In the genomic region with DNA sequence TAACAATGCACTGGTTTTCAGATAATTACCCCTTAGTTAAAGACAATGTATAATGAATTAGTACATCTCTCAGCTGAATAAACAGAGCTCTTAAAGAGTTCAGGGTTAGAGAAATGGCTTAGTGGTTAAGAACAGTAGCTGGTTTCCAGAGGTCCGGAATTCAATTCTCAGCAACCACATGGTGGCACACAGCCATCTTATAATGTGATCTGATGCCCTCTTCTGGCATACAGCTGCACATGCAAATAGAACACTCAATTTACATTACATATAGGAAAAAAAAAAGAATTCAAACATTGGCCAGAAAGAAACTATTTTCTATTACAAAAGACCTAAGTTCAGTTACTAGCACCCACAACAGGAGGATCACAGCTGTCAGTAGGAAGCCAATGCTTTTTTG, we compare ENCODE assay signal across 15 mouse cellular contexts. TPM values are rescaled to one million over a fixed set of nuclear protein-coding genes. Genes with fewer than 3 reads are reported as not detected.
DNase-seq lines count a peak whose midpoint lies in the region; ATAC-seq and TF ChIP-seq lines count a peak whose summit lies in the region.
"Had no signal": no experiment of that assay in that cellular context is flagged by ENCODE, and none has a peak within 500 bp of the region (broad histone marks: within the 10 kb centered on the region; RNA-seq: fewer than 3 reads in every experiment).

No protein-coding gene starts in this region.

- no peaks in the 10 kb centered on the region for H3K27me3 ChIP-seq in intestine, postnatal 0 days (replicated peaks; ENCODE audit: control insufficient read depth, insufficient read depth, low read length)
- no peaks in the 10 kb centered on the region for H3K27me3 ChIP-seq in intestine, embryonic 15.5 days (replicated peaks)
- H3K27me3 ChIP-seq in midbrain, embryonic 14.5 days (ENCODE audit: control insufficient read depth, insufficient read depth, low read length) = no peaks in the 10 kb centered on the region
- no peaks in the 10 kb centered on the region for H3K27me3 ChIP-seq in midbrain, embryonic 10.5 days (ENCODE audit: low read depth, poor library complexity, severe bottlenecking)
- no peaks in the 10 kb centered on the region for H3K27me3 ChIP-seq in stomach, postnatal 0 days (ENCODE audit: control insufficient read depth, insufficient read depth, low read length)
- H3K27me3 ChIP-seq: embryonic facial prominence, embryonic 15.5 days; hindbrain, embryonic 12.5 days; lung, embryonic 15.5 days had no signal

- H3K4me2 ChIP-seq in intestine, postnatal 0 days (replicated peaks; ENCODE audit: low read depth) = no peak overlapping the region
- no peak overlapping the region for H3K4me2 ChIP-seq in intestine, embryonic 15.5 days (replicated peaks)
- no peak overlapping the region for H3K4me2 ChIP-seq in midbrain, embryonic 14.5 days (ENCODE audit: low read length)
- H3K4me2 ChIP-seq in stomach, postnatal 0 days (replicated peaks; ENCODE audit: low read depth) = no peak overlapping the region
- H3K4me2 ChIP-seq: embryonic facial prominence, embryonic 15.5 days; hindbrain, embryonic 12.5 days; lung, embryonic 15.5 days had no signal

- no peaks in the 10 kb centered on the region for H3K4me1 ChIP-seq in intestine, postnatal 0 days (replicated peaks; ENCODE audit: control insufficient read depth, insufficient read depth, low read length)
- H3K4me1 ChIP-seq in intestine, embryonic 15.5 days (replicated peaks) = no peaks in the 10 kb centered on the region; the same call in 1 of the 2 replicates
- H3K4me1 ChIP-seq in midbrain, embryonic 14.5 days (ENCODE audit: control insufficient read depth, insufficient read depth, low read length) = no peaks in the 10 kb centered on the region; the same call in 1 of the 2 replicates
- H3K4me1 ChIP-seq in midbrain, embryonic 10.5 days = peaks cover 14% of the 10 kb centered on the region
- no peaks in the 10 kb centered on the region for H3K4me1 ChIP-seq in stomach, postnatal 0 days (replicated peaks; ENCODE audit: control insufficient read depth, insufficient read depth)

- 72% methylated on average over 1 of the region's 1 CpGs for WGBS in intestine, postnatal 0 days
- WGBS in intestine, embryonic 15.5 days = 67% methylated on average over 1 of the region's 1 CpGs
- 68% methylated on average over 1 of the region's 1 CpGs for WGBS in midbrain, embryonic 14.5 days
- WGBS in midbrain, embryonic 10.5 days = 80% methylated on average over 1 of the region's 1 CpGs
- WGBS in stomach, postnatal 0 days = 47% methylated on average over 1 of the region's 1 CpGs

- peaks cover 14% of the 10 kb centered on the region for H3K36me3 ChIP-seq in intestine, postnatal 0 days (ENCODE audit: control insufficient read depth, insufficient read depth)
- peaks cover 4% of the 10 kb centered on the region; the same call in 1 of the 2 replicates for H3K36me3 ChIP-seq in intestine, embryonic 15.5 days
- H3K36me3 ChIP-seq in midbrain, embryonic 14.5 days (ENCODE audit: control insufficient read depth, insufficient read depth, low read length) = peaks cover 22% of the 10 kb centered on the region
- H3K36me3 ChIP-seq in midbrain, embryonic 10.5 days = peaks cover 91% of the 10 kb centered on the region
- no peaks in the 10 kb centered on the region for H3K36me3 ChIP-seq in stomach, postnatal 0 days (ENCODE audit: control insufficient read depth, insufficient read depth, low read length)

- no peak overlapping the region for H3K9ac ChIP-seq in intestine, postnatal 0 days (ENCODE audit: low read depth, low read length)
- H3K9ac ChIP-seq in intestine, embryonic 15.5 days = no peak overlapping the region
- no peak overlapping the region for H3K9ac ChIP-seq in midbrain, embryonic 14.5 days (replicated peaks; ENCODE audit: low read length)
- no peak overlapping the region for H3K9ac ChIP-seq in stomach, postnatal 0 days (ENCODE audit: low read length)
- H3K9ac ChIP-seq: embryonic facial prominence, embryonic 15.5 days; hindbrain, embryonic 12.5 days; lung, embryonic 15.5 days had no signal

- H3K27ac ChIP-seq in intestine, postnatal 0 days (ENCODE audit: low read depth, low read length) = no peak overlapping the region
- H3K27ac ChIP-seq in intestine, embryonic 15.5 days = no peak overlapping the region
- no peak overlapping the region for H3K27ac ChIP-seq in midbrain, embryonic 14.5 days (replicated peaks; ENCODE audit: low read depth, low read length)
- H3K27ac ChIP-seq in midbrain, embryonic 10.5 days (replicated peaks) = no peak overlapping the region
- no peak overlapping the region for H3K27ac ChIP-seq in stomach, postnatal 0 days (replicated peaks)
- H3K27ac ChIP-seq: embryonic facial prominence, embryonic 15.5 days; heart, embryonic 10.5 days; hindbrain, embryonic 12.5 days; lung, embryonic 15.5 days had no signal

- TF ChIP-seq EP300 in stomach, postnatal 0 days (optimal IDR thresholded peaks at IDR 0.05) = no peak

- peak; percentile 18 for DNase-seq in midbrain, embryonic 14.5 days
- DNase-seq in midbrain, embryonic 10.5 days (ENCODE audit: low spot score) = no peak
- DNase-seq in R1 (ENCODE audit: low read depth, low spot score) = peak; percentile 73
- no peak for DNase-seq in stomach, postnatal 0 days (ENCODE audit: low spot score)
- DNase-seq in right cerebral cortex, postnatal 14 days = no peak
- no peak for DNase-seq in left cerebral cortex, adult 9 months (ENCODE audit: low spot score in 2 of 2)
- DNase-seq: adrenal gland, postnatal 36 days; cerebellum, adult 9-11 months; thymus, postnatal 25 days had no signal

- TF ChIP-seq CTCF in intestine, postnatal 0 days (IDR thresholded peaks at IDR 0.05; ENCODE audit: low read depth) = peak; percentile 64
- peak; percentile 63 for TF ChIP-seq CTCF in stomach, postnatal 0 days (IDR thresholded peaks at IDR 0.05; ENCODE audit: low read depth)

- ATAC-seq in intestine, postnatal 0 days = no peak
- no peak for ATAC-seq in intestine, embryonic 15.5 days
- no peak for ATAC-seq in midbrain, embryonic 14.5 days (ENCODE audit: low FRiP score, low TSS enrichment)
- ATAC-seq in stomach, postnatal 0 days (ENCODE audit: low FRiP score, low TSS enrichment) = no peak

- H3K4me3 ChIP-seq in intestine, postnatal 0 days (ENCODE audit: low read depth, low read length) = no peak overlapping the region
- H3K4me3 ChIP-seq in intestine, embryonic 15.5 days (replicated peaks) = no peak overlapping the region
- H3K4me3 ChIP-seq in midbrain, embryonic 14.5 days (replicated peaks; ENCODE audit: low read depth, low read length) = no peak overlapping the region
- no peak overlapping the region for H3K4me3 ChIP-seq in midbrain, embryonic 10.5 days
- no peak overlapping the region for H3K4me3 ChIP-seq in stomach, postnatal 0 days (ENCODE audit: low read depth, low read length)
- H3K4me3 ChIP-seq: embryonic facial prominence, embryonic 15.5 days; heart, embryonic 10.5 days; hindbrain, embryonic 12.5 days; lung, embryonic 15.5 days had no signal

- no peaks in the 10 kb centered on the region for H3K9me3 ChIP-seq in intestine, postnatal 0 days (ENCODE audit: control insufficient read depth)
- H3K9me3 ChIP-seq in intestine, embryonic 15.5 days = no peaks in the 10 kb centered on the region
- H3K9me3 ChIP-seq in midbrain, embryonic 14.5 days (ENCODE audit: control insufficient read depth, low read length) = no peaks in the 10 kb centered on the region
- H3K9me3 ChIP-seq in midbrain, embryonic 10.5 days (replicated peaks) = no peaks in the 10 kb centered on the region
- H3K9me3 ChIP-seq in stomach, postnatal 0 days (ENCODE audit: control insufficient read depth, low read length) = no peaks in the 10 kb centered on the region
- H3K9me3 ChIP-seq: embryonic facial prominence, embryonic 15.5 days; heart, embryonic 10.5 days; hindbrain, embryonic 12.5 days; lung, embryonic 15.5 days had no signal

RNA-seq across cellular contexts. Expression of a gene that starts 7.7 kb away (rescaled TPM):
- 39.3 and 41.6 TPM in 2 replicates for polyA plus RNA-seq in intestine, postnatal 0 days (2015; fragmentation: Nextera tagmentation; extraction: Ambion mirVana)
- polyA plus RNA-seq in intestine, embryonic 15.5 days (2015; fragmentation: Nextera tagmentation; extraction: Ambion mirVana) = 92.8 and 101 TPM in 2 replicates
- 73.9 and 76.4 TPM in 2 replicates for polyA plus RNA-seq in midbrain, embryonic 14.5 days (2014; fragmentation: Nextera tagmentation; extraction: Ambion mirVana)
- polyA plus RNA-seq in midbrain, embryonic 10.5 days (2016; fragmentation: Nextera tagmentation; extraction: Ambion mirVana) = 193 and 198 TPM in 2 replicates
- polyA plus RNA-seq in stomach, postnatal 0 days (2015; fragmentation: Nextera tagmentation; extraction: Ambion mirVana) = 30.5 and 38.7 TPM in 2 replicates

RNA-seq across cellular contexts. Expression of a gene that starts 19.2 kb away (rescaled TPM):
- 12.0 and 15.0 TPM in 2 replicates for polyA plus RNA-seq in intestine, postnatal 0 days (2015; fragmentation: Nextera tagmentation; extraction: Ambion mirVana)
- polyA plus RNA-seq in intestine, embryonic 15.5 days (2015; fragmentation: Nextera tagmentation; extraction: Ambion mirVana) = 14.4 and 14.6 TPM in 2 replicates
- 25.8 and 29.6 TPM in 2 replicates for polyA plus RNA-seq in midbrain, embryonic 14.5 days (2014; fragmentation: Nextera tagmentation; extraction: Ambion mirVana)
- polyA plus RNA-seq in midbrain, embryonic 10.5 days (2016; fragmentation: Nextera tagmentation; extraction: Ambion mirVana) = 27.6 and 33.0 TPM in 2 replicates
- polyA plus RNA-seq in stomach, postnatal 0 days (2015; fragmentation: Nextera tagmentation; extraction: Ambion mirVana) = 17.6 and 17.8 TPM in 2 replicates

RNA-seq across cellular contexts. Expression of a gene that starts 33.2 kb away (rescaled TPM):
- 31.6 and 35.0 TPM in 2 replicates for polyA plus RNA-seq in intestine, postnatal 0 days (2015; fragmentation: Nextera tagmentation; extraction: Ambion mirVana)
- 50.4 and 52.6 TPM in 2 replicates for polyA plus RNA-seq in intestine, embryonic 15.5 days (2015; fragmentation: Nextera tagmentation; extraction: Ambion mirVana)
- polyA plus RNA-seq in midbrain, embryonic 14.5 days (2014; fragmentation: Nextera tagmentation; extraction: Ambion mirVana) = 40.1 and 46.3 TPM in 2 replicates
- polyA plus RNA-seq in midbrain, embryonic 10.5 days (2016; fragmentation: Nextera tagmentation; extraction: Ambion mirVana) = 71.9 and 78.0 TPM in 2 replicates
- 32.4 and 35.6 TPM in 2 replicates for polyA plus RNA-seq in stomach, postnatal 0 days (2015; fragmentation: Nextera tagmentation; extraction: Ambion mirVana)

RNA-seq across cellular contexts. Expression of a gene that starts 53.1 kb away (rescaled TPM):
- 46.8 and 47.6 TPM in 2 replicates for polyA plus RNA-seq in intestine, postnatal 0 days (2015; fragmentation: Nextera tagmentation; extraction: Ambion mirVana)
- 93.5 and 94.6 TPM in 2 replicates for polyA plus RNA-seq in intestine, embryonic 15.5 days (2015; fragmentation: Nextera tagmentation; extraction: Ambion mirVana)
- 6.5 and 16.0 TPM in 2 replicates for polyA plus RNA-seq in midbrain, embryonic 14.5 days (2014; fragmentation: Nextera tagmentation; extraction: Ambion mirVana)
- polyA plus RNA-seq in midbrain, embryonic 10.5 days (2016; fragmentation: Nextera tagmentation; extraction: Ambion mirVana) = 44.9 and 46.1 TPM in 2 replicates
- 84.7 and 95.1 TPM in 2 replicates for polyA plus RNA-seq in stomach, postnatal 0 days (2015; fragmentation: Nextera tagmentation; extraction: Ambion mirVana)

Comparison
In these comparisons a context has a peak if more than half of its experiments do, and no peak if none do; other contexts are left out.
1. DNase-seq: peak in midbrain, embryonic 14.5 days (single experiment) and R1 (single experiment); none in midbrain, embryonic 10.5 days (single experiment), stomach, postnatal 0 days (single experiment), right cerebral cortex, postnatal 14 days (single experiment) and left cerebral cortex, adult 9 months (0 of 2).